Mouse (Mus musculus): ENCODE data around the gene Zp3r. TPM values are rescaled to one million over a fixed set of nuclear protein-coding genes. Genes with fewer than 3 reads are reported as not detected.
A peak's percentile ranks its signal among the peaks of the same experiment; 100 is the strongest.
"Not testable (repeated sequence)": the region's sequence is repeated elsewhere in the genome, so short reads cannot be mapped to it uniquely, and the experiment has no call there.

Zp3r gene
- polyA plus RNA-seq (2015; fragmentation: Nextera tagmentation; extraction: Ambion mirVana): not detected in 2 replicates

- no peak for ATAC-seq
- H3K4me1 ChIP-seq (ENCODE audit: control insufficient read depth, insufficient read depth, low read depth, low read length): no peaks in the 10 kb centered on the region
- WGBS: 100% methylated on average over 2 of the region's 2 CpGs
These were observed at the start of gene Zp3r for GRCm38 (mm10) chr1:130629521-130629920. Zp3r (minus strand) TSS chr1:130629621.

GRCm38 (mm10) chr1:130678551-130678950 is 49.1 kb upstream of the Zp3r start:
- Histone ChIP-seq H3K27ac (ENCODE audit: low read depth, low read length) (no peak overlapping the region), H3K27me3 (replicated peaks; ENCODE audit: control insufficient read depth, insufficient read depth, low read length) (no peaks in the 10 kb centered on the region), H3K4me1 (ENCODE audit: control insufficient read depth, insufficient read depth, low read depth, low read length) (no peaks in the 10 kb centered on the region), H3K9me3 (ENCODE audit: control insufficient read depth, low read length) (no peaks in the 10 kb centered on the region), H3K36me3 (ENCODE audit: control insufficient read depth, insufficient read depth, low read length) (no peaks in the 10 kb centered on the region), H3K4me3 (ENCODE audit: low read length) (no peak overlapping the region), H3K9ac (ENCODE audit: low read depth, low read length) (no peak overlapping the region), H3K4me2 (ENCODE audit: low read length) (no peak overlapping the region)
- WGBS: 81% methylated on average over 2 of the region's 2 CpGs
- ATAC-seq: no peak

More at GRCm38 (mm10) chr1:130629521-130629920, at the start of gene Zp3r:
- H3K4me2 ChIP-seq (ENCODE audit: low read length): no peak within 1 kb of the TSS
- H3K27me3 ChIP-seq (replicated peaks; ENCODE audit: control insufficient read depth, insufficient read depth, low read length): no peaks in the 10 kb centered on the region
- no peak within 1 kb of the TSS for H3K4me3 ChIP-seq (ENCODE audit: low read length)
- H3K36me3 ChIP-seq (ENCODE audit: control insufficient read depth, insufficient read depth, low read length): no peaks in the 10 kb centered on the region
- H3K27ac ChIP-seq (ENCODE audit: low read depth, low read length): no peak within 1 kb of the TSS
- H3K9ac ChIP-seq (ENCODE audit: low read depth, low read length): no peak within 1 kb of the TSS
- no peaks in the 10 kb centered on the region for H3K9me3 ChIP-seq (ENCODE audit: control insufficient read depth, low read length)

DNA sequence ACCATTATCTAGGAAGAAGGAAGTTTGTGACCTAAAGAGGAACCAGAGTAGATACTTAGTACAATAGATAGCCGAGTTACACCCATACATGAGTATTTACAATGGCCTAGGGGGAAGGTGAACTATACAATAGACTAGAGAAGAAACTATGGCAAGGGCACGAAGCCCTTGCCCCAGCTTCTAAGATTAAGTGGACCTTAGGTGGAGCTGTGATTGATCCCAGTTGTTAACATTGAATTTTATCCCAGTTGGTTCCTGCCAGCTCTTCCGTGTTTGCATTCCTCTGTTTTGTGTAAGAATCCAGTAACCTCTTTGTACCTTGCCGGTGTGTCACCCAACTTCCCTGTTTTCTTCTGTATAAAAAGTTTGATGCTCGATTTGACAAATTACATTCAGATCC is 34.2 kb upstream of the Zp3r start:
- H3K27me3 ChIP-seq (replicated peaks; ENCODE audit: control insufficient read depth, insufficient read depth, low read length); H3K9me3 ChIP-seq (ENCODE audit: control insufficient read depth, low read length); H3K4me2 ChIP-seq (ENCODE audit: low read length); H3K36me3 ChIP-seq (ENCODE audit: control insufficient read depth, insufficient read depth, low read length); H3K9ac ChIP-seq (ENCODE audit: low read depth, low read length); H3K4me1 ChIP-seq (ENCODE audit: control insufficient read depth, insufficient read depth, low read depth, low read length); H3K27ac ChIP-seq (ENCODE audit: low read depth, low read length); ATAC-seq; H3K4me3 ChIP-seq (ENCODE audit: low read length): not testable (repeated sequence)
- WGBS: 88% methylated on average over 5 of the region's 5 CpGs

- Histone ChIP-seq H3K4me2 (ENCODE audit: low read length) (no peak within 1 kb of the TSS), H3K36me3 (ENCODE audit: control insufficient read depth, insufficient read depth, low read length) (no peaks in the 10 kb centered on the region), H3K9me3 (ENCODE audit: control insufficient read depth, low read length) (no peaks in the 10 kb centered on the region), H3K27me3 (replicated peaks; ENCODE audit: control insufficient read depth, insufficient read depth, low read length) (no peaks in the 10 kb centered on the region), H3K4me1 (ENCODE audit: control insufficient read depth, insufficient read depth, low read depth, low read length) (no peaks in the 10 kb centered on the region), H3K9ac (ENCODE audit: low read depth, low read length) (no peak within 1 kb of the TSS), H3K4me3 (ENCODE audit: low read length) (no peak within 1 kb of the TSS), H3K27ac (ENCODE audit: low read depth, low read length) (no peak within 1 kb of the TSS)
- 81% methylated on average over 3 of the region's 3 CpGs for WGBS
- no peak for ATAC-seq
These were observed 32.0 kb upstream of the Zp3r start, which contains the start of gene C4bp for GRCm38 (mm10) chr1:130661454-130661853. C4bp (minus strand) TSS chr1:130661632.

DNA sequence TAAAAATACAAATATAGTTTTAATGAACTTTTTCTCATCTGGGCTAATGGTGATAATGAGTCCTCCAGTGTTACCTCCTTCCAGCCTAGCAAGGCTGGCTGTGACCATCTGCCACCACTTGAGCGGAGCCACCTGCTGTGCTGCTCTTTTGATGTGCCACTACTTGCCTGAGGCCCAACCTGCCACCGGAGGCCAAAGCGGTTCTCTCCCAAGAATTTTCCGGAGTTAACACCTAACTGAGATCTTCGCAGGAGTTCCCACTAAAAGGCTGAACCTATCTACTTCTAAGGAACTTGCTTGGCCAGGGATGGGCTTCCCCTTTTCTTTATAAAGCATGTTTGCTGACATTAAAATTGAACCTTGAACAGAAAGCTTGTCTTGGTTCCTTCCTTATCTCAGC is 30.2 kb upstream of the Zp3r start:
- 46% methylated on average over 5 of the region's 5 CpGs for WGBS
- not testable (repeated sequence) for ATAC-seq; H3K9me3 ChIP-seq (ENCODE audit: control insufficient read depth, low read length); H3K4me2 ChIP-seq (ENCODE audit: low read length); H3K36me3 ChIP-seq (ENCODE audit: control insufficient read depth, insufficient read depth, low read length); H3K9ac ChIP-seq (ENCODE audit: low read depth, low read length); H3K27ac ChIP-seq (ENCODE audit: low read depth, low read length); H3K4me1 ChIP-seq (ENCODE audit: control insufficient read depth, insufficient read depth, low read depth, low read length); H3K27me3 ChIP-seq (replicated peaks; ENCODE audit: control insufficient read depth, insufficient read depth, low read length); H3K4me3 ChIP-seq (ENCODE audit: low read length)

- Histone ChIP-seq H3K4me2 (ENCODE audit: low read length) (no peak overlapping the region), H3K36me3 (ENCODE audit: control insufficient read depth, insufficient read depth, low read length) (no peaks in the 10 kb centered on the region), H3K4me3 (ENCODE audit: low read length) (no peak overlapping the region), H3K9ac (ENCODE audit: low read depth, low read length) (no peak overlapping the region), H3K4me1 (ENCODE audit: control insufficient read depth, insufficient read depth, low read depth, low read length) (no peaks in the 10 kb centered on the region; the same call in 1 of the 2 replicates), H3K27ac (ENCODE audit: low read depth, low read length) (no peak overlapping the region), H3K27me3 (replicated peaks; ENCODE audit: control insufficient read depth, insufficient read depth, low read length) (no peaks in the 10 kb centered on the region), H3K9me3 (ENCODE audit: control insufficient read depth, low read length) (no peaks in the 10 kb centered on the region)
- ATAC-seq: 0 out of 2 replicates have a peak, but pooled peaks have one; percentile 52
- WGBS: 53% methylated on average over 4 of the region's 4 CpGs
These were observed 14.7 kb upstream of the Zp3r start for GRCm38 (mm10) chr1:130644103-130644502.

DNA sequence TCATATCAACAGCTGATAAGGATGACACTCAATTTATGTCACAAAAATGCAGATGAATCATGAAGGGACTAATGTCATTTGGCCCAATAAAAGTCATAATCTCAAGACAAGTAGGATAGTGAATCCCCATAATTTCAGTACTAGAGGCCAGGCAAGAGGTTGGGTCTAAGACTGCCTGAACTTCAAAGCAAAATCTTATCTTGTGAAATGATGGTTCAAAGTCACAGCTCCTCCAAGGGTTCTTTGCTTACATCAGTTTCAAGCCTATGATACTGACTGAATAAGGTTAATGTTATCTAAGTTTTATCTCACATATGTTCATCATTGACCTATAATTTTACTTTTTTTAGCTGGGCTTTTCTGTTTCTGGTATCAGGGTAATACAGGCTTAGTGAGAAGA is 11.5 kb upstream of the Zp3r start:
- Histone ChIP-seq H3K9ac (ENCODE audit: low read depth, low read length) (no peak overlapping the region), H3K4me1 (ENCODE audit: control insufficient read depth, insufficient read depth, low read depth, low read length) (no peaks in the 10 kb centered on the region; the same call in 1 of the 2 replicates), H3K4me3 (ENCODE audit: low read length) (no peak overlapping the region), H3K4me2 (ENCODE audit: low read length) (no peak overlapping the region), H3K27ac (ENCODE audit: low read depth, low read length) (no peak overlapping the region), H3K27me3 (replicated peaks; ENCODE audit: control insufficient read depth, insufficient read depth, low read length) (no peaks in the 10 kb centered on the region), H3K36me3 (ENCODE audit: control insufficient read depth, insufficient read depth, low read length) (no peaks in the 10 kb centered on the region), H3K9me3 (ENCODE audit: control insufficient read depth, low read length) (no peaks in the 10 kb centered on the region)
- ATAC-seq: no peak

DNA sequence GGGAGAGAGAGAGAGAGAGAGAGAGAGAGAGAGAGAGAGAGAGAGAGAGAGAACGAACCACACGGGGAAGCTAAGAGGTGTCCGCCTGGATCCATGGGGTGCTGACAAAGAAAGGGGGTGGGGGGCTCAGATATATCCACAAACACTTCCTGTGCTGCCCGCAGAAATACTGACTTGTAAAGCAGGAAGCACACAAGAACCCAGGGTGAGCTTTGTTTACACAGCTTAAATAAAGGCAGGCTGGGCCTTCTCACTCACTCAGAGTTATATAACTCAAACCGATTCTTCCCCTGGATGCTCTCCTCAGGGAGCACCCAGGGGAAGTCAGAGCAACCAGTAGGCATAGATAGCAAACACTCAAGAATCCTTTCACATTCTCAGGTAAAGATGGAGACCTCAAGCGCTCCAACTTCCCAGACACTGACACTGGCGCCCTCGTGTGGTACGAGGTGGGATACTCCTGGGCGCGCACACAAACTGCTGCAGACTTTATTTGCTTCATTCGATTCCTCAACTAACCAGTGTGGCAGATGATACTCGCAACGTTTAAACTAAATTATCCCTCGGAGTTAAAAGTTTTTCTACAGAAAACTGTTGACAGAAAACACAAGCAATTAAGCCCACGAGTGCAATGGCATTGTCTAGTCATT is 4.5 kb upstream of the Zp3r start:
- no peaks in the 10 kb centered on the region for H3K36me3 ChIP-seq (ENCODE audit: control insufficient read depth, insufficient read depth, low read length)
- H3K4me1 ChIP-seq (ENCODE audit: control insufficient read depth, insufficient read depth, low read depth, low read length): no peaks in the 10 kb centered on the region
- no peaks in the 10 kb centered on the region for H3K9me3 ChIP-seq (ENCODE audit: control insufficient read depth, low read length)
- H3K4me3 ChIP-seq (ENCODE audit: low read length): no peak overlapping the region
- H3K9ac ChIP-seq (ENCODE audit: low read depth, low read length): no peak overlapping the region
- ATAC-seq: no peak
- WGBS: 36% methylated on average over 16 of the region's 16 CpGs
- H3K27ac ChIP-seq (ENCODE audit: low read depth, low read length): no peak overlapping the region
- H3K4me2 ChIP-seq (ENCODE audit: low read length): no peak overlapping the region
- H3K27me3 ChIP-seq (replicated peaks; ENCODE audit: control insufficient read depth, insufficient read depth, low read length): no peaks in the 10 kb centered on the region

- Histone ChIP-seq H3K27me3 (replicated peaks; ENCODE audit: control insufficient read depth, insufficient read depth, low read length) (no peaks in the 10 kb centered on the region), H3K36me3 (ENCODE audit: control insufficient read depth, insufficient read depth, low read length) (no peaks in the 10 kb centered on the region), H3K4me2 (ENCODE audit: low read length) (no peak overlapping the region), H3K27ac (ENCODE audit: low read depth, low read length) (no peak overlapping the region), H3K4me3 (ENCODE audit: low read length) (no peak overlapping the region), H3K9me3 (ENCODE audit: control insufficient read depth, low read length) (no peaks in the 10 kb centered on the region), H3K4me1 (ENCODE audit: control insufficient read depth, insufficient read depth, low read depth, low read length) (no peaks in the 10 kb centered on the region), H3K9ac (ENCODE audit: low read depth, low read length) (no peak overlapping the region)
- ATAC-seq: no peak
- 90% methylated on average over 8 of the region's 8 CpGs for WGBS
These were observed 3.9 kb upstream of the Zp3r start for GRCm38 (mm10) chr1:130633316-130633715.
